Comparison of ENCODE assay signal across 8 mouse cellular contexts in the genomic region with DNA sequence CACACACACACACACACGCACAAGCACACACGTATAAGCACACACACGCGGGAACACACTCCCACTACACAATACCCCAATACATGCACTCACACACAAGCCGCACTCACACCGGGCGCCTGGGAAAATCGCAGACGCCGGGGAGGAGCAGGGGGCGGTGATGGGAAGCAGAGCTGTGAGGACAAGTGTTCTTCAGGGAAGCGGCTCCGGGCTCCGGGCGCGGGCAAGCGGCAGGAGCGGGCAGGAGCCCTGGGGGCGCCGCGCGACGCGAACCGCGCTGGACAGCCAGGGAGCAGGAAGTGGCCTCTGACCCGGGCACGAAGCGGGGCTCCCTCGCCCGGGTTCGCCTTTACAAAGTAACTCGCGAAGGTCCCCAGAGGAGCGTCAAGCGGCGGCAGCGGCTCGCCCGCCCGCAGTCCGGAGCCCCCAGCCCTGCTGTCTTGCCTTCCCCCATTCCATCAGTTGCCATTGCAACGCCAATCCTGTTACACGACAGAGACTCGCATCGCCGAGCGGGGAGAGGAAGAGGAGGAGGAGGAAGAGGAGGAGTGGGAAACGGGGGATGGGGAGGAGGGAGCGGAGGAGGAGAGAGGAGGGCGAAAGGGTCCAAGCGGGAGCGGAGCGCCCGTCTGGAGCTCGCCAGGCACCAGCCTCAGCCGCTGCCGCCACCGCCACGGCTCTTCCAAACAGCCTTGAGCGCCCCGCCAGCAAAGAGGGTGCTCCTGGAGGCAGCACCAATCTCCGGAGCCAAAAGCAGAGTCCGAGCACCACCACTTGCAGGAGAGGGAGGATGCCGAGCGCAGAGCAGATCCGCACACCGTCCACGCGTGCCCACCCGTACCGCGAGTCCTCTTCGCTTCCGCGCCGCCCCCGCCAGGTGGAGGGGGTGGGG. TPM values are rescaled to one million over a fixed set of nuclear protein-coding genes. Genes with fewer than 3 reads are reported as not detected.
DNase-seq lines count a peak whose midpoint lies in the region; ATAC-seq lines count a peak whose summit lies in the region.

No protein-coding gene starts in this region.

- H3K36me3 ChIP-seq in megakaryocyte, embryonic 14.5 days (replicated peaks; ENCODE audit: low read length): no peaks in the 10 kb centered on the region
- H3K36me3 ChIP-seq in liver, embryonic 16.5 days (ENCODE audit: control insufficient read depth, insufficient read depth): no peaks in the 10 kb centered on the region

- no peak overlapping the region for H3K27ac ChIP-seq in liver, embryonic 16.5 days (ENCODE audit: low read length)

- H3K4me3 ChIP-seq in megakaryocyte, embryonic 14.5 days (replicated peaks): peak overlapping the region; percentile 85
- H3K4me3 ChIP-seq in liver, embryonic 16.5 days (ENCODE audit: low read depth, low read length): peak overlapping the region; percentile 32

- H3K27me3 ChIP-seq in megakaryocyte, embryonic 14.5 days (replicated peaks): peaks cover 51% of the 10 kb centered on the region
- H3K27me3 ChIP-seq in liver, embryonic 16.5 days (ENCODE audit: control insufficient read depth, insufficient read depth, low read depth, low read length): peaks cover 35% of the 10 kb centered on the region

- DNase-seq in cerebellum, postnatal 25 days: peak; percentile 57 to 58
- DNase-seq in frontal cortex, postnatal 25 days (ENCODE audit: low spot score in 2 of 2): peak; percentile 49 to 52
- peak; percentile 64 to 75 for DNase-seq in layer of hippocampus, adult 18-20 months (ENCODE audit: low spot score in 2 of 2)
- DNase-seq in right cerebral cortex, postnatal 4 days: peak; percentile 69

- peaks cover 11% of the 10 kb centered on the region for H3K9me3 ChIP-seq in megakaryocyte, embryonic 14.5 days
- H3K9me3 ChIP-seq in liver, embryonic 16.5 days (replicated peaks; ENCODE audit: control insufficient read depth, low read length): no peaks in the 10 kb centered on the region

- no peak for ATAC-seq in megakaryocyte, adult 5-6 weeks (ENCODE audit: poor library complexity, severe bottlenecking)
- ATAC-seq in liver, embryonic 16.5 days (ENCODE audit: low read depth): no peak
- ATAC-seq in erythroid progenitor cell, adult 5-6 weeks (replicated peaks; ENCODE audit: low FRiP score, poor library complexity, severe bottlenecking): no peak

- no peak overlapping the region for H3K9ac ChIP-seq in liver, embryonic 16.5 days (ENCODE audit: low read depth, low read length)

- peak overlapping the region; percentile 47 for H3K4me2 ChIP-seq in liver, embryonic 16.5 days (ENCODE audit: low read depth, low read length)

- peaks cover 24% of the 10 kb centered on the region for H3K4me1 ChIP-seq in megakaryocyte, embryonic 14.5 days
- H3K4me1 ChIP-seq in liver, embryonic 16.5 days (ENCODE audit: control insufficient read depth, low read depth, low read length): no peaks in the 10 kb centered on the region

- under 1% methylated on average over 71 of the region's 78 CpGs for WGBS in liver, embryonic 16.5 days (ENCODE audit: insufficient replicate concordance)

RNA-seq across cellular contexts. Expression of gene Mdga2, which starts 0.8 kb away (rescaled TPM):
- not detected in 2 replicates for polyA plus RNA-seq in megakaryocyte, embryonic 14.5 days (2012; ENCODE audit: insufficient read depth, low replicate concordance)
- not detected in 2 replicates for total RNA-seq in megakaryocyte, adult 5-6 weeks (2015)
- total RNA-seq in megakaryocyte, adult 5-6 weeks (2017): not detected in 2 replicates
- 10 to 100 TPM; 38.5 to 44.3 TPM for total RNA-seq in layer of hippocampus, adult 18-20 months (2021)
- polyA plus RNA-seq in liver, embryonic 16.5 days (2015; fragmentation: Nextera tagmentation; extraction: Ambion mirVana): 0.04 TPM in 1 of 2 replicates, not detected in the other
- not detected in 2 replicates for total RNA-seq in erythroid progenitor cell, adult 5-6 weeks (2015; ENCODE audit: low replicate concordance)
- not detected in 2 replicates for total RNA-seq in erythroid progenitor cell, adult 5-6 weeks (2017; ENCODE audit: low replicate concordance)

Comparison
In these comparisons a context has a peak if more than half of its experiments do, and no peak if none do; other contexts are left out.
1. RNA of gene Mdga2, which starts 0.8 kb away (total RNA-seq): 38.5 to 44.3 TPM in layer of hippocampus, adult 18-20 months; not detected in megakaryocyte, adult 5-6 weeks and not detected in erythroid progenitor cell, adult 5-6 weeks; every median in the first group is over 10 times any median in the second.
2. Peak in every context shown above with its lines, with median percentiles within 50 percentile points of each other: DNase-seq.